Mouse (Mus musculus) C2C12 (cell line): ENCODE results near the gene Lzts2.
A peak's percentile ranks its signal among the peaks of the same experiment; 100 is the strongest.

ENCODE experiments used
- CTCF ChIP-seq: IDR thresholded peaks from one replicate; pipeline ENCODE4 v1.5.1; 2011; ENCODE audit not compliant: control insufficient read depth, insufficient read depth, insufficient read length
- MAX ChIP-seq: IDR thresholded peaks from one replicate; pipeline ENCODE4 v1.6.1; 2011; ENCODE audit warnings: mild to moderate bottlenecking, control low read depth
- MYOD1 ChIP-seq: IDR thresholded peaks from one replicate; pipeline ENCODE4 v1.6.1; 2011; ENCODE audit warnings: low read depth; ENCODE audit not compliant: control insufficient read depth, insufficient read length
- MYOG ChIP-seq: IDR thresholded peaks from one replicate; pipeline ENCODE4 v1.6.1; 2011; ENCODE audit not compliant: control insufficient read depth, insufficient read length; ENCODE audit errors: extremely low read depth
- USF1 ChIP-seq: IDR thresholded peaks from one replicate; pipeline ENCODE4 v1.6.1; 2011; ENCODE audit warnings: low read depth, mild to moderate bottlenecking, control low read depth, moderate library complexity

DNA sequence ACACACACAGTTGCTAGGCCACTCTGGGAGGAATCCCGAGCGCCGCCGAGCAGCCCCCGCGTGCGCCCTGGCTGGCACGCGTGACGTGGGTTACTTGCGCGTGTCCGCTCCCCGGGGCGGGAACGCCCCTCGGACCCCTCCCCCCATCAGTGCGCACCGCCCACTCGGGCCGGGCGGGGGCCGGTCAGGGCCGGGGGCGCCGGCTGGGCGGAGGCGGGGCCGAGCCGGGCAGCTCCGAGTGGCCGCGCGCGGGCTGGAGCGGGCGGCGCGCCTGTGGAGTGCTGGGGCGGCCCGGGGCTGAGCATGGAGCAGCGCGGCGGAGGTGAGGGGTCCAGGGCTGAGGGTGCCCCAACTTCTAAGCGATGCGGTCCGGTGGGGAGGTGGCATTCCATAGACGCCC is 3.7 kb downstream of the Lzts2 start:
- TF ChIP-seq MYOG (no peak), MYOD1 (no peak), CTCF (no peak), MAX (peak; percentile 33), USF1 (no peak)
